Mouse (Mus musculus) thymus, adult 2 months (tissue): ENCODE data around the gene Ttc6.

Experiments
- CTCF ChIP-seq: fragments of 200-500 bp; IDR thresholded peaks from 2 replicates; pipeline ENCODE4 v1.5.1; 2012; ENCODE audit warnings: mild to moderate bottlenecking, control low read depth, low read length, moderate library complexity, borderline replicate concordance; ENCODE audit not compliant: control insufficient read depth, poor library complexity, insufficient read depth; ENCODE audit errors: extremely low read depth
- POLR2A ChIP-seq: fragments of 200-500 bp; IDR thresholded peaks from 2 replicates; pipeline ENCODE4 v1.6.1; 2012; ENCODE audit warnings: mild to moderate bottlenecking, low read length, control low read depth, moderate library complexity; ENCODE audit not compliant: control insufficient read depth, poor library complexity, insufficient read depth; ENCODE audit errors: extremely low read depth

GRCm38 (mm10) chr12:57572415-57572814, 8.5 kb downstream of the Ttc6 start:
- no peak for TF ChIP-seq POLR2A
- TF ChIP-seq CTCF = no peak
